Mouse (Mus musculus): ENCODE measurements around the gene Hspd1. TPM values are rescaled to one million over a fixed set of nuclear protein-coding genes. Genes with fewer than 3 reads are reported as not detected.
A peak's percentile ranks its signal among the peaks of the same experiment; 100 is the strongest.

The Hspd1 gene
- polyA plus RNA-seq (2012; rRNA removed) = 28.3 and 31.5 TPM in 2 replicates

DNA sequence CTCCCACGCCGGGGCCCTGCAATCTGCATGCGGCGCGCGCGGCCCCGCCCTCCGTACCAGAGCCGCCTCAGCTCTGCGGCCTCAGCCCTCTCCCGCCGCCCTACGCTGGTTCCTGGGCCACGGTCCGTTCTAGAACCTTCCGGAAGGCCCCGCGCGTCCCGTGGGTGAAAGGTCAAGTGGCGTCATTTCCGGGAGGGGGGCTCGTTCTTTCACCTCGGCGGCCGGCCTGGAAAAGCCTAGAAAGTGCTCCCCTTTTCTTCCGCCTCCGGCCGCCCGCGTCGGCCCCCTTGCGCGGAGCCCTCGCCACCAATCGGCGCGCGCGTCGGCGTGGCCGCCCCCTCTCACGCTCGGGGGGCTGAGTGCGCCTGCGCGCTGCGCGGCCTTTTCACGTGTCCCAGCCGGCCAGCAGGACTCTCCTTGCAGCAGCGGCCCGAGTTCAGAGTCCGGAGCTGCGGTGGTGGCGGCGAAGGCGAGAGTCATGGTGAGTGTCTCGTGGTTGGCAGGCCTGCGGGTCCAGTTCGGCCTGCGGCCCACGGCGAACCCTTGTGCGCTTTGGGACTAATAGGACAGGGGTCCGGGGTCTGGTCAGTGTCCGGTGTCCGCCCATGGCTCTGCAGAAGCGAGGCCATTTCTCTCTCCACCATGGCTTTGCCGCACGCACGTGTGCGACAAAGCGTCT lies at the start of gene Hspd1, which contains the start of gene Hspe1:
Gene Hspd1, minus strand, starts transcription at position 312 of the 679 bp plus-strand sequence.
Gene Hspe1, plus strand, starts transcription at position 201 of the 679 bp plus-strand sequence.
- H3K4me3 ChIP-seq (ENCODE audit: control insufficient read depth, insufficient read depth, low read length) = peak within 1 kb of the TSS; percentile 83
- DNase-seq = peak; percentile 98
- H3K27ac ChIP-seq (ENCODE audit: control insufficient read depth, insufficient read depth, low read length) = peak within 1 kb of the TSS; percentile 17
- no peaks in the 10 kb centered on the region for H3K27me3 ChIP-seq (ENCODE audit: control insufficient read depth, insufficient read depth, low read length)
- H3K36me3 ChIP-seq (ENCODE audit: control insufficient read depth, insufficient read depth, low read length) = peaks cover 12% of the 10 kb centered on the region
- peaks cover 8% of the 10 kb centered on the region for H3K4me1 ChIP-seq (replicated peaks; ENCODE audit: control insufficient read depth, insufficient read depth, low read length)
- 1% methylated on average over 71 of the region's 76 CpGs for WGBS
- TF ChIP-seq POLR2A (IDR thresholded peaks at IDR 0.05; ENCODE audit: control insufficient read depth, extremely low read depth, insufficient read depth, low read length, poor library complexity) (peak; percentile 41), CTCF (IDR thresholded peaks at IDR 0.05; ENCODE audit: borderline replicate concordance, control insufficient read depth, extremely low read depth, insufficient read depth, low read length, poor library complexity) (peak; percentile 11; the same call in 1 of the 2 replicates)

DNA sequence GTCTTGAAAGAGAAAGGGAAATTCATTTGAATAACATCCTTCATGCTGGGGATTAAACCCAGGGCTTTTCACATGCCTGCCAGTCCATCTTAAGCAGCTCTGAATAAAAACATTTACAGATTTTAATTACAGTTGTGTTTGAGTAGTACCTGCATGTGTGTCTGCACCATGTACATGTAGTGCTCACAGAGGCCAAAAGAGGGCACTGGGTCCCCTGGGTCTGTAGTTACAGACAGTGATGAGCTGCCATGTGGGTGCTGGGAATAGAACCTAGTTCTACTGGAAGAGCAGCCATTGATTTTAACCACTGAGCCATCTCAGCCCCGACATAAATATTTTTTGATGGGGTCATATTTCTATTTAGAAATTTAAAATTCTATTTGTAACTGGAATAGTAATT lies 47.8 kb upstream of the Hspd1 start:
- H3K27me3 ChIP-seq (ENCODE audit: control insufficient read depth, insufficient read depth, low read length) = no peaks in the 10 kb centered on the region
- no peak for TF ChIP-seq POLR2A (IDR thresholded peaks at IDR 0.05; ENCODE audit: control insufficient read depth, extremely low read depth, insufficient read depth, low read length, poor library complexity)
- TF ChIP-seq CTCF (IDR thresholded peaks at IDR 0.05; ENCODE audit: borderline replicate concordance, control insufficient read depth, extremely low read depth, insufficient read depth, low read length, poor library complexity) = no peak
- DNase-seq = no peak
- H3K27ac ChIP-seq (ENCODE audit: control insufficient read depth, insufficient read depth, low read length) = no peak overlapping the region
- 98% methylated on average over 1 of the region's 1 CpGs for WGBS
- H3K4me3 ChIP-seq (ENCODE audit: control insufficient read depth, insufficient read depth, low read length) = no peak overlapping the region
- 0 out of 2 replicates have a peak, but pooled peaks cover 2% of the 10 kb centered on the region for H3K4me1 ChIP-seq (replicated peaks; ENCODE audit: control insufficient read depth, insufficient read depth, low read length)
- peaks cover 17% of the 10 kb centered on the region; the same call in 1 of the 2 replicates for H3K36me3 ChIP-seq (ENCODE audit: control insufficient read depth, insufficient read depth, low read length)

DNA sequence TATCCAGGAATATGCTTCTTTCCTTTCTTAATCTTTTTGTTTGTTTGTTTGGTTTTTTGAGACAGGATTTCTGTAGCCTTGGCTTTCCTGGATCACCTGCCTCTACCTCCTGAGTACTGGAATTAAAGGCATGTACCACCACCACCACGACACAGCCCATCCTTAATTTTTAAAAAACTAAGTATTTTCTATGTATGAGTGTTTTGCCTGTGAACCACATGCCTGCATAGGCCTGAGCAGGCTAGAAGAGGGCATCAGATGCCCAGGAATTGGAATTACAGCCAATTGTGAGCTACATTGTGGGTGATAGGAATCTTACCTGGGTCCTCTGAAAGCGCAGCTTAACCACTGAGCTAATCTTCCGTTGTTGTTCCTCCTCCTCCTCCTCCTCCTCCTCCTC lies 46.3 kb upstream of the Hspd1 start:
- TF ChIP-seq POLR2A (IDR thresholded peaks at IDR 0.05; ENCODE audit: control insufficient read depth, extremely low read depth, insufficient read depth, low read length, poor library complexity) = no peak
- TF ChIP-seq CTCF (IDR thresholded peaks at IDR 0.05; ENCODE audit: borderline replicate concordance, control insufficient read depth, extremely low read depth, insufficient read depth, low read length, poor library complexity) = no peak
- no peak overlapping the region for H3K4me3 ChIP-seq (ENCODE audit: control insufficient read depth, insufficient read depth, low read length)
- no peaks in the 10 kb centered on the region for H3K27me3 ChIP-seq (ENCODE audit: control insufficient read depth, insufficient read depth, low read length)
- peaks cover 8% of the 10 kb centered on the region for H3K4me1 ChIP-seq (replicated peaks; ENCODE audit: control insufficient read depth, insufficient read depth, low read length)
- H3K27ac ChIP-seq (ENCODE audit: control insufficient read depth, insufficient read depth, low read length) = no peak overlapping the region
- no peak for DNase-seq
- WGBS = 99% methylated on average over 3 of the region's 3 CpGs
- H3K36me3 ChIP-seq (ENCODE audit: control insufficient read depth, insufficient read depth, low read length) = peaks cover 15% of the 10 kb centered on the region; the same call in 1 of the 2 replicates

DNA sequence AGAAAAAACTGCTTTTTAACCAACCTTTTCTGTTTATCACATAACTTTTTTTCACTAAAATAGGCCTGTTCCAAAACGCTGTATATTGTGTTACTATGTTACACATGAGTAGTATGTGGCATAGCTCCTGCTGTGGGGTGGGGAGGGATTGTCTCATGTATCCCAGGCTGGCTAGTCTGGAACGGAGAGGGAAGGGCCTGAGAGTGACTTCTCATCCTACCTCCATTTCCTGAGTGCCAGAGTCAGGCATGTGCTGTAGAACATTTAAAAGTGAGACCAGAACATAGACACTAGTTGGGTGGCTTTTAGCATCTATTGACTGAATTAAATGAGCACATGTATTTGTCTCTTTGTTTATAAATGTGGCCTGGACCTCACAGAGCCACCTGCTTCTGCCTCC lies 45.1 kb upstream of the Hspd1 start:
- no peak for DNase-seq
- Histone ChIP-seq H3K4me3 (ENCODE audit: control insufficient read depth, insufficient read depth, low read length) (no peak overlapping the region), H3K27ac (ENCODE audit: control insufficient read depth, insufficient read depth, low read length) (no peak overlapping the region), H3K4me1 (replicated peaks; ENCODE audit: control insufficient read depth, insufficient read depth, low read length) (peaks cover 8% of the 10 kb centered on the region), H3K36me3 (ENCODE audit: control insufficient read depth, insufficient read depth, low read length) (peaks cover 12% of the 10 kb centered on the region; the same call in 1 of the 2 replicates), H3K27me3 (ENCODE audit: control insufficient read depth, insufficient read depth, low read length) (no peaks in the 10 kb centered on the region)
- no peak for TF ChIP-seq POLR2A (IDR thresholded peaks at IDR 0.05; ENCODE audit: control insufficient read depth, extremely low read depth, insufficient read depth, low read length, poor library complexity)
- no peak for TF ChIP-seq CTCF (IDR thresholded peaks at IDR 0.05; ENCODE audit: borderline replicate concordance, control insufficient read depth, extremely low read depth, insufficient read depth, low read length, poor library complexity)
- 75% methylated on average over 2 of the region's 2 CpGs for WGBS

- H3K4me3 ChIP-seq (ENCODE audit: control insufficient read depth, insufficient read depth, low read length) = no peak overlapping the region
- 58% methylated on average over 4 of the region's 4 CpGs for WGBS
Measured at GRCm38 (mm10) chr1:55132308-55132707, 44.3 kb upstream of the Hspd1 start.

DNA sequence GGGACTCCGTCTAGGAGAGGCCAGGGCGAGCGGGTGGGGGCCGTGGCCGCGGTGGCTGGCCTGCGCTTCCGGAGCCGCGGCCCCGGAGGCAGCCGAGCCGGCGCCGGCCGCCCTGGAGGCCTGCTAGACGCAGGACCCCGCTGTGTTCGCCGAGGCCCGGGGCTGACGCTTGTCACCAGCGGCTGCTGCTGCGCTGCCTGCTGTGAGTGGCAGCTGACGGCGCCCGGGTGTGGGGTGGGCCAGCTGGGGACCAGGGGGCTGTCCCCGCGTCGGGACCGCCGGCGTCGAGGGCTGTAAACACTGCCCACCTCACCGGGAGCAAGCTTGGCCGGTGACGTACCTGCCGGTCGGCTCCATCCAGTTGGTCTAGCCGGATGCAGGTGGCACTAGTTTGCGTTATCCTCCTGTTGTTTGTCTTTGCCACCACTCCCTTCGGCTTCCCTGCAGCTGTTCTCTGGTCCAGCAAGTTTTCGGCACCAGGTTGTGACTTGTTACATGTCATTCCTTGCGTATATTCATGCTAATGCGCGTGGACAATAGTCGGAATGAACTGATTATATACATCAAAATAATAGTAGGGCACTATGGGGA lies 43.5 kb upstream of the Hspd1 start:
- under 1% methylated on average over 47 of the region's 47 CpGs for WGBS

More at GRCm38 (mm10) chr1:55132308-55132707, 44.3 kb upstream of the Hspd1 start:
- Histone ChIP-seq H3K4me1 (replicated peaks; ENCODE audit: control insufficient read depth, insufficient read depth, low read length) (peaks cover 8% of the 10 kb centered on the region), H3K27ac (ENCODE audit: control insufficient read depth, insufficient read depth, low read length) (no peak overlapping the region), H3K36me3 (ENCODE audit: control insufficient read depth, insufficient read depth, low read length) (peaks cover 4% of the 10 kb centered on the region; the same call in 1 of the 2 replicates), H3K27me3 (ENCODE audit: control insufficient read depth, insufficient read depth, low read length) (no peaks in the 10 kb centered on the region)
- TF ChIP-seq CTCF (IDR thresholded peaks at IDR 0.05; ENCODE audit: borderline replicate concordance, control insufficient read depth, extremely low read depth, insufficient read depth, low read length, poor library complexity) (no peak), POLR2A (IDR thresholded peaks at IDR 0.05; ENCODE audit: control insufficient read depth, extremely low read depth, insufficient read depth, low read length, poor library complexity) (no peak)
- DNase-seq = no peak

More for the DNA sequence above, 43.5 kb upstream of the Hspd1 start:
- Histone ChIP-seq H3K27me3 (ENCODE audit: control insufficient read depth, insufficient read depth, low read length) (no peaks in the 10 kb centered on the region), H3K4me3 (ENCODE audit: control insufficient read depth, insufficient read depth, low read length) (peak overlapping the region; percentile 82), H3K36me3 (ENCODE audit: control insufficient read depth, insufficient read depth, low read length) (no peaks in the 10 kb centered on the region), H3K4me1 (replicated peaks; ENCODE audit: control insufficient read depth, insufficient read depth, low read length) (peaks cover 8% of the 10 kb centered on the region), H3K27ac (ENCODE audit: control insufficient read depth, insufficient read depth, low read length) (peak overlapping the region; percentile 48)
- TF ChIP-seq CTCF (IDR thresholded peaks at IDR 0.05; ENCODE audit: borderline replicate concordance, control insufficient read depth, extremely low read depth, insufficient read depth, low read length, poor library complexity) = 0 out of 2 replicates have a peak, but pooled peaks have one; percentile 5
- no peak for TF ChIP-seq POLR2A (IDR thresholded peaks at IDR 0.05; ENCODE audit: control insufficient read depth, extremely low read depth, insufficient read depth, low read length, poor library complexity)
- no peak for DNase-seq
